Mouse (Mus musculus): ENCODE results near the gene Csad.

GRCm38 (mm10) chr15:102145330-102145729 lies 59.2 kb downstream of the Csad start:
- TF ChIP-seq POLR2A (IDR thresholded peaks at IDR 0.05; ENCODE audit: borderline replicate concordance, control insufficient read depth, low read depth, low read length) (no peak), CTCF (IDR thresholded peaks at IDR 0.05; ENCODE audit: control insufficient read depth, insufficient read depth, low read length) (no peak)
